Comparison of ENCODE assay signal across 29 mouse cellular contexts in genomic region chr1:184605666-184606065, GRCm38 (mm10).
"Had no signal": no experiment of that assay in that cellular context is flagged by ENCODE, and none has a peak within 500 bp of the region (broad histone marks: within the 10 kb centered on the region; RNA-seq: fewer than 3 reads in every experiment).

No protein-coding gene starts in this region.

- H3K9ac ChIP-seq: limb, embryonic 12.5 days; limb, embryonic 13.5 days; limb, embryonic 15.5 days; liver, embryonic 12.5 days; liver, embryonic 13.5 days; liver, embryonic 14.5 days; liver, embryonic 15.5 days; liver, postnatal 0 days; lung, embryonic 15.5 days; midbrain, embryonic 12.5 days; midbrain, embryonic 13.5 days; midbrain, embryonic 15.5 days; neural tube, embryonic 12.5 days had no signal

- H3K4me2 ChIP-seq: limb, embryonic 12.5 days; limb, embryonic 13.5 days; limb, embryonic 15.5 days; liver, embryonic 11.5 days; liver, embryonic 12.5 days; liver, embryonic 13.5 days; liver, embryonic 15.5 days; lung, embryonic 15.5 days; midbrain, embryonic 11.5 days; midbrain, embryonic 12.5 days; midbrain, embryonic 13.5 days; midbrain, embryonic 15.5 days; neural tube, embryonic 12.5 days had no signal

- H3K9me3 ChIP-seq: limb, embryonic 10.5 days; limb, embryonic 12.5 days; limb, embryonic 13.5 days; limb, embryonic 15.5 days; liver, embryonic 12.5 days; liver, embryonic 13.5 days; liver, embryonic 15.5 days; lung, embryonic 15.5 days; megakaryocyte, embryonic 14.5 days; midbrain, embryonic 10.5 days; midbrain, embryonic 12.5 days; midbrain, embryonic 13.5 days; midbrain, embryonic 15.5 days; neural tube, embryonic 12.5 days had no signal

- H3K4me3 ChIP-seq: left cerebral cortex, adult 2 months; limb, embryonic 10.5 days; limb, embryonic 12.5 days; limb, embryonic 13.5 days; limb, embryonic 15.5 days; liver, embryonic 12.5 days; liver, embryonic 13.5 days; liver, embryonic 15.5 days; lung, embryonic 15.5 days; megakaryocyte, embryonic 14.5 days; midbrain, embryonic 10.5 days; midbrain, embryonic 12.5 days; midbrain, embryonic 13.5 days; midbrain, embryonic 15.5 days; neural tube, embryonic 12.5 days had no signal

- H3K4me1 ChIP-seq: liver, embryonic 12.5 days; liver, embryonic 13.5 days; liver, embryonic 15.5 days; megakaryocyte, embryonic 14.5 days; midbrain, embryonic 12.5 days had no signal

- H3K27me3 ChIP-seq: limb, embryonic 12.5 days; limb, embryonic 15.5 days; liver, embryonic 12.5 days; liver, embryonic 13.5 days; lung, embryonic 15.5 days; midbrain, embryonic 12.5 days; midbrain, embryonic 13.5 days; midbrain, embryonic 15.5 days; neural tube, embryonic 12.5 days had no signal

- DNase-seq: left cerebral cortex, postnatal 4 days; liver, embryonic 13.5 days; liver, postnatal 0 days; lung, adult 18-20 months; lung, postnatal 10 days; lung, postnatal 14 days; lung, postnatal 36 days; lung, postnatal 4 days; midbrain, embryonic 14.5 days had no signal

- H3K27ac ChIP-seq: left cerebral cortex, adult 2 months; limb, embryonic 10.5 days; limb, embryonic 12.5 days; limb, embryonic 13.5 days; limb, embryonic 15.5 days; liver, embryonic 12.5 days; liver, embryonic 13.5 days; liver, embryonic 14.5 days; liver, embryonic 15.5 days; lung, embryonic 15.5 days; macrophage; midbrain, embryonic 10.5 days; midbrain, embryonic 12.5 days; midbrain, embryonic 13.5 days; midbrain, embryonic 15.5 days; neural tube, embryonic 12.5 days had no signal

- ATAC-seq: liver, embryonic 12.5 days; liver, postnatal 0 days; lung, postnatal 0 days; midbrain, embryonic 13.5 days; midbrain, embryonic 15.5 days; midbrain, embryonic 16.5 days had no signal

- H3K36me3 ChIP-seq: limb, embryonic 10.5 days; limb, embryonic 12.5 days; limb, embryonic 13.5 days; limb, embryonic 15.5 days; liver, embryonic 12.5 days; liver, embryonic 13.5 days; liver, embryonic 15.5 days; lung, embryonic 15.5 days; midbrain, embryonic 10.5 days; midbrain, embryonic 12.5 days; midbrain, embryonic 13.5 days; midbrain, embryonic 15.5 days; neural tube, embryonic 12.5 days had no signal
